Mouse (Mus musculus) intestine, postnatal 0 days (tissue): ENCODE data around the gene Dvl3. TPM values are rescaled to one million over a fixed set of nuclear protein-coding genes. Genes with fewer than 3 reads are reported as not detected.

Experiments used
- ATAC-seq: fragments of 200-750 bp; cut with Nextera tagmentation; 2 replicates; pipeline ENCODE4 v1.8.0; 2017; ENCODE audit warnings: mild to moderate bottlenecking, moderate TSS enrichment, moderate library complexity
- H3K27ac ChIP-seq: fragments of 300-500 bp; sonication (generic); 2 replicates; pipeline ENCODE4 v1.5.1; 2014; ENCODE audit warnings: mild to moderate bottlenecking, low read depth, low read length, moderate library complexity
- H3K27me3 ChIP-seq: fragments of 300-500 bp; sonication (generic); replicated peaks from 2 replicates; pipeline ENCODE4 v1.6.1; 2014; ENCODE audit warnings: low read length, mixed read lengths; ENCODE audit not compliant: control insufficient read depth, insufficient read depth
- H3K36me3 ChIP-seq: fragments of 300-500 bp; sonication (generic); 2 replicates; pipeline ENCODE4 v1.6.1; 2014; ENCODE audit warnings: mild to moderate bottlenecking, moderate library complexity; ENCODE audit not compliant: control insufficient read depth, insufficient read depth
- H3K4me1 ChIP-seq: fragments of 300-500 bp; sonication (generic); replicated peaks from 2 replicates; pipeline ENCODE4 v1.6.1; 2014; ENCODE audit warnings: antibody characterized with exemption, low read length, mixed read lengths; ENCODE audit not compliant: control insufficient read depth, insufficient read depth
- H3K4me2 ChIP-seq: fragments of 300-500 bp; sonication (generic); replicated peaks from 2 replicates; pipeline ENCODE4 v1.6.1; 2014; ENCODE audit warnings: low read depth, mild to moderate bottlenecking, moderate library complexity
- H3K4me3 ChIP-seq: fragments of 300-500 bp; sonication (generic); 2 replicates; pipeline ENCODE4 v1.5.1; 2014; ENCODE audit warnings: low read depth, low read length
- H3K9ac ChIP-seq: fragments of 300-500 bp; sonication (generic); 2 replicates; pipeline ENCODE4 v1.6.1; 2014; ENCODE audit warnings: mild to moderate bottlenecking, low read depth, low read length
- H3K9me3 ChIP-seq: fragments of 300-500 bp; sonication (generic); 2 replicates; pipeline ENCODE4 v1.6.1; 2016; ENCODE audit warnings: mixed run types; ENCODE audit not compliant: control insufficient read depth
- CTCF ChIP-seq: sonication (generic); IDR thresholded peaks from 2 replicates; pipeline ENCODE4 v1.5.1; 2016; ENCODE audit warnings: low read depth, mild to moderate bottlenecking, control low read depth, antibody characterized with exemption, moderate library complexity
- WGBS: fragments of 180-500 bp; shearing (Covaris S2); extraction: QIAGEN DNeasy Blood & Tissue Kit; methylation state at CpG from one replicate; pipeline ENCODE4 v1.1.7; 2014; 5-methylcytosine and 5-hydroxymethylcytosine counted together
- polyA plus RNA-seq: library from polyadenylated mRNA; unstranded; fragments of >200 nt; fragmentation: Nextera tagmentation; extraction: Ambion mirVana; gene quantifications from 2 replicates; pipeline ENCODE4 v1.2.1, GENCODE M21; 2015

The Dvl3 gene
- polyA plus RNA-seq, 1 experiment from 2014 or later, result 13.7 TPM

DNA sequence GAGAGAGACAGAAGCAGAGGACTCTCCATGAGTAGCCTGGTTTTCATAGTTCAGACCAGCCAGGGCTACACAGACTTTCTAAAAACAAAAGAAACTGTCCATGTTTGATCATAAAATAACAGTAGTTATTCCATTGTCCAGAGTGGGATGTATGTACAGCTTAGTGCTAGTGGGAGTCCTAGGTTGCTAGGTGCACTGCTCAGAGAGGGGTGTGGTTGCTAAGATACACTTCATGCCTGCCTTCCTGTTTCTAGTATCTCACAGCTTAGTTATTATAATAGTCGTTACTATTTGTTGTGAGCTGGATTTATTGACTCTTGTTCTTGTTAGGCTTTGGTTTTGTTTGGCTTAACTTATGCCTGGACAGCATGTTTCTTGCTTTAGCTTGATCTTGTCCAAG, 48.3 kb downstream of the Dvl3 start:
- H3K9ac ChIP-seq, result no peak overlapping the region
- no peak overlapping the region for H3K27ac ChIP-seq
- no peak overlapping the region for H3K4me2 ChIP-seq
- peaks cover 13% of the 10 kb centered on the region for H3K36me3 ChIP-seq
- no peaks in the 10 kb centered on the region for H3K27me3 ChIP-seq
- no peak overlapping the region for H3K4me3 ChIP-seq
- H3K9me3 ChIP-seq, result no peaks in the 10 kb centered on the region
- TF ChIP-seq CTCF, result no peak
- ATAC-seq, result no peak
- H3K4me1 ChIP-seq, result no peaks in the 10 kb centered on the region
- 13% methylated on average over 1 of the region's 1 CpGs for WGBS

Other genes starting within 250 kb of the Dvl3 start
- gene Parl, start 214.6 kb upstream of the Dvl3 start, polyA plus RNA-seq, result 87.0 and 89.9 TPM in 2 replicates
- not detected in 2 replicates for gene Cyp2ab1, start 191.6 kb upstream of the Dvl3 start, polyA plus RNA-seq
- 11.5 and 13.7 TPM in 2 replicates for gene Abcc5, start 90.6 kb upstream of the Dvl3 start, polyA plus RNA-seq
- 37.2 and 37.8 TPM in 2 replicates for gene Eif2b5, start 18.2 kb upstream of the Dvl3 start, polyA plus RNA-seq
- 411 and 423 TPM in 2 replicates for gene Ap2m1, start 18.5 kb downstream of the Dvl3 start, polyA plus RNA-seq
- gene Abcf3, start 31.6 kb downstream of the Dvl3 start, polyA plus RNA-seq, result 47.0 and 64.3 TPM in 2 replicates
- gene Vwa5b2, start 72.5 kb downstream of the Dvl3 start, polyA plus RNA-seq, result 1.7 and 2.0 TPM in 2 replicates
- gene Eef1akmt4, start 94.6 kb downstream of the Dvl3 start, polyA plus RNA-seq, result 17.8 and 18.0 TPM in 2 replicates
- gene Gm49333, start 94.6 kb downstream of the Dvl3 start, polyA plus RNA-seq, result 0.09 TPM in 1 of 2 replicates, not detected in the other
- gene Alg3, start 94.8 kb downstream of the Dvl3 start, polyA plus RNA-seq, result 24.7 and 27.8 TPM in 2 replicates
- gene Camk2n2, start 104.3 kb downstream of the Dvl3 start, polyA plus RNA-seq, result 1.0 and 2.0 TPM in 2 replicates
- gene Ece2, start 112.8 kb downstream of the Dvl3 start, polyA plus RNA-seq, result 0.17 and 0.22 TPM in 2 replicates
- 136 and 137 TPM in 2 replicates for gene Psmd2, start 134.7 kb downstream of the Dvl3 start, polyA plus RNA-seq
- gene Eif4g1, start 151.3 kb downstream of the Dvl3 start, polyA plus RNA-seq, result 97.8 and 106 TPM in 2 replicates
- 4.7 and 5.0 TPM in 2 replicates for gene Fam131a, start 176.3 kb downstream of the Dvl3 start, polyA plus RNA-seq
- 52.9 and 54.2 TPM in 2 replicates for gene Polr2h, start 200.7 kb downstream of the Dvl3 start, polyA plus RNA-seq
- gene Clcn2, start 200.8 kb downstream of the Dvl3 start, polyA plus RNA-seq, result 5.4 and 6.1 TPM in 2 replicates
- 2.3 TPM in 2 replicates for gene Chrd, start 216.1 kb downstream of the Dvl3 start, polyA plus RNA-seq
- 2.4 and 2.7 TPM in 2 replicates for gene Thpo, start 217.5 kb downstream of the Dvl3 start, polyA plus RNA-seq